Mouse (Mus musculus) colon, adult 2 months (tissue): ENCODE measurements around the gene Asb4. TPM values are rescaled to one million over a fixed set of nuclear protein-coding genes. Genes with fewer than 3 reads are reported as not detected.

Experiments
- polyA plus RNA-seq: library from polyadenylated mRNA; depleted of rRNA; stranded (reverse); fragments of >200 nt; gene quantifications from 2 replicates; pipeline ENCODE4 v1.2.3, GENCODE M21; 2012; rRNA removed

Gene Asb4
- polyA plus RNA-seq, result 0.17 and 0.20 TPM in 2 replicates

GRCm38 (mm10) chr6:5383336-5384177 lies at the start of gene Asb4:
Asb4 (plus strand) TSS chr6:5383386.

Other genes starting within 250 kb of the Asb4 start
- 0.16 and 0.23 TPM in 2 replicates for gene Pon1, start 189.4 kb upstream of the Asb4 start, polyA plus RNA-seq
- gene Pon3, start 127.1 kb upstream of the Asb4 start, polyA plus RNA-seq, result 10.3 and 11.3 TPM in 2 replicates
- gene Pon2, start 84.9 kb upstream of the Asb4 start, polyA plus RNA-seq, result 20.6 and 25.2 TPM in 2 replicates
- 12.6 and 18.7 TPM in 2 replicates for gene Pdk4, start 112.9 kb downstream of the Asb4 start, polyA plus RNA-seq